Mouse (Mus musculus): Measurements from ENCODE around the gene Flt3l.
A peak's percentile ranks its signal among the peaks of the same experiment; 100 is the strongest.
"Not testable (repeated sequence)": the region's sequence is repeated elsewhere in the genome, so short reads cannot be mapped to it uniquely, and the experiment has no call there.

Gene Flt3l

GRCm38 (mm10) chr7:45123186-45123570, 13.1 kb downstream of the Flt3l start:
- DNase-seq (ENCODE audit: low spot score): no peak

GRCm38 (mm10) chr7:45122561-45123185, 13.6 kb downstream of the Flt3l start:
- no peak for DNase-seq (ENCODE audit: low spot score)

- DNase-seq (ENCODE audit: low spot score): no peak
Observed at GRCm38 (mm10) chr7:45121966-45122365, 14.3 kb downstream of the Flt3l start.

- DNase-seq (ENCODE audit: low spot score): peak; percentile 86
Observed at GRCm38 (mm10) chr7:45121404-45121803, 14.8 kb downstream of the Flt3l start.

- no peak for DNase-seq (ENCODE audit: low spot score)
Observed at GRCm38 (mm10) chr7:45119780-45120709, 16.2 kb downstream of the Flt3l start.

- DNase-seq (ENCODE audit: low spot score): no peak
Observed at GRCm38 (mm10) chr7:45118336-45118735, 17.9 kb downstream of the Flt3l start.

GRCm38 (mm10) chr7:45117566-45117965, 18.7 kb downstream of the Flt3l start:
- DNase-seq (ENCODE audit: low spot score): no peak

- DNase-seq (ENCODE audit: low spot score): no peak
Observed at GRCm38 (mm10) chr7:45113476-45113875, 22.8 kb downstream of the Flt3l start.

GRCm38 (mm10) chr7:45112529-45112928, 23.7 kb downstream of the Flt3l start:
- no peak for DNase-seq (ENCODE audit: low spot score)

- DNase-seq (ENCODE audit: low spot score): no peak
Observed at GRCm38 (mm10) chr7:45111940-45112339, 24.3 kb downstream of the Flt3l start.

- not testable (repeated sequence) for DNase-seq (ENCODE audit: low spot score)
Observed at GRCm38 (mm10) chr7:45110089-45110488, 26.1 kb downstream of the Flt3l start.

GRCm38 (mm10) chr7:45107052-45107645, 29.1 kb downstream of the Flt3l start:
- no peak for DNase-seq (ENCODE audit: low spot score)

GRCm38 (mm10) chr7:45106441-45106840, 29.8 kb downstream of the Flt3l start:
- DNase-seq (ENCODE audit: low spot score): no peak

- DNase-seq (ENCODE audit: low spot score): no peak
Observed at GRCm38 (mm10) chr7:45105491-45105890, 30.7 kb downstream of the Flt3l start.

GRCm38 (mm10) chr7:45104941-45105340, 31.3 kb downstream of the Flt3l start:
- no peak for DNase-seq (ENCODE audit: low spot score)

- peak; percentile 98 for DNase-seq (ENCODE audit: low spot score)
Observed at GRCm38 (mm10) chr7:45103652-45104180, 32.5 kb downstream of the Flt3l start, which contains the start of gene Fcgrt. Fcgrt (minus strand) TSS chr7:45103851.

GRCm38 (mm10) chr7:45102940-45103585, 33.2 kb downstream of the Flt3l start:
- no peak for DNase-seq (ENCODE audit: low spot score)

GRCm38 (mm10) chr7:45102441-45102840, 33.8 kb downstream of the Flt3l start:
- DNase-seq (ENCODE audit: low spot score): no peak

GRCm38 (mm10) chr7:45100046-45100445, 36.2 kb downstream of the Flt3l start:
- no peak for DNase-seq (ENCODE audit: low spot score)

GRCm38 (mm10) chr7:45098541-45099240, 37.5 kb downstream of the Flt3l start:
- DNase-seq (ENCODE audit: low spot score): no peak

- no peak for DNase-seq (ENCODE audit: low spot score)
Observed at GRCm38 (mm10) chr7:45097479-45097878, 38.8 kb downstream of the Flt3l start.

Data from lung, postnatal 25 days (tissue).